Mouse (Mus musculus) embryonic facial prominence, embryonic 15.5 days (tissue): ENCODE data around the gene Mllt10. TPM values are rescaled to one million over a fixed set of nuclear protein-coding genes. Genes with fewer than 3 reads are reported as not detected.

ENCODE experiments used
- ATAC-seq: fragments of 200-750 bp; cut with Nextera tagmentation; 2 replicates; pipeline ENCODE4 v1.8.0; 2017; ENCODE audit warnings: low read depth, moderate TSS enrichment; ENCODE audit not compliant: insufficient number of reproducible peaks, low FRiP score, low TSS enrichment
- H3K27ac ChIP-seq: fragments of 300-500 bp; sonication (generic); replicated peaks from 2 replicates; pipeline ENCODE4 v1.5.1; 2015; ENCODE audit warnings: mild to moderate bottlenecking, inconsistent platforms
- H3K27me3 ChIP-seq: fragments of 300-500 bp; sonication (generic); 2 replicates; pipeline ENCODE4 v1.6.1; 2015; ENCODE audit warnings: inconsistent platforms
- H3K36me3 ChIP-seq: fragments of 300-500 bp; sonication (generic); 2 replicates; pipeline ENCODE4 v1.6.1; 2015; ENCODE audit warnings: mild to moderate bottlenecking, inconsistent platforms
- H3K4me1 ChIP-seq: fragments of 300-500 bp; sonication (generic); 2 replicates; pipeline ENCODE4 v1.6.1; 2015; ENCODE audit warnings: inconsistent platforms
- H3K4me2 ChIP-seq: fragments of 300-500 bp; sonication (generic); replicated peaks from 2 replicates; pipeline ENCODE4 v1.6.1; 2015; ENCODE audit warnings: mild to moderate bottlenecking, inconsistent platforms
- H3K4me3 ChIP-seq: fragments of 300-500 bp; sonication (generic); replicated peaks from 2 replicates; pipeline ENCODE4 v1.5.1; 2015; ENCODE audit warnings: mild to moderate bottlenecking, inconsistent platforms
- H3K9ac ChIP-seq: fragments of 300-500 bp; sonication (generic); 2 replicates; pipeline ENCODE4 v1.6.1; 2015; ENCODE audit warnings: inconsistent platforms
- H3K9me3 ChIP-seq: fragments of 300-500 bp; sonication (generic); replicated peaks from 2 replicates; pipeline ENCODE4 v1.6.1; 2016; ENCODE audit warnings: inconsistent platforms
- WGBS: fragments of 180-500 bp; shearing (Covaris S2); methylation state at CpG from one replicate; pipeline ENCODE4 v1.1.7; 2015; 5-methylcytosine and 5-hydroxymethylcytosine counted together
- polyA plus RNA-seq: library from polyadenylated mRNA; unstranded; fragments of >200 nt; fragmentation: Nextera tagmentation; extraction: Ambion mirVana; gene quantifications from 2 replicates; pipeline ENCODE4 v1.2.1, GENCODE M21; 2015

The Mllt10 gene
- polyA plus RNA-seq, 1 experiment from 2014 or later = 70.1 TPM

DNA sequence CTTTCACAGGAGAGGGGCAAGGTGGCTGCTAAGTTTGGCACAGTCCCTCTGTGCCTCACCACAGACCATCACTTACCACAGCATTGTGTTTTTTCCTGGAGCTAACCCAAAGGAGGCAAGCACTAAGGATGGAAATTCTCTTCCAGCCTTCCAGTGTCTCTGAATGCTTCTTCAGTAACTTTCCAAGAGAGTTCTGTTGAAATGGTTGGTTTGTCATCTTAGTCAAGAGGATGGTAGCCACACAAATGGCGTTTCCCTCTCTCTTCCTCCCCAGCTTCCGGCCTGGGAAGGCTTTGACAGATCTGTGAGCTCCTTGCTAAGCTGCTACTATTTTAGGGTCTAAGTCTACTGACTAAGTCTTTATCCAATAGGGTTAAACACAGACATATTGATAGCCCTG is 17.5 kb upstream of the Mllt10 start, which contains the start of gene A930004D18Rik:
Gene A930004D18Rik, minus strand, starts transcription at position 247 of the 400 bp plus-strand sequence.
- H3K4me3 ChIP-seq = no peak within 1 kb of the TSS
- no peak for ATAC-seq
- H3K36me3 ChIP-seq = no peaks in the 10 kb centered on the region
- WGBS = 64% methylated on average over 2 of the region's 2 CpGs
- H3K4me1 ChIP-seq = peaks cover 40% of the 10 kb centered on the region
- H3K9ac ChIP-seq = no peak within 1 kb of the TSS
- no peak within 1 kb of the TSS for H3K27ac ChIP-seq
- H3K27me3 ChIP-seq = no peaks in the 10 kb centered on the region
- no peaks in the 10 kb centered on the region for H3K9me3 ChIP-seq
- H3K4me2 ChIP-seq = no peak within 1 kb of the TSS

DNA sequence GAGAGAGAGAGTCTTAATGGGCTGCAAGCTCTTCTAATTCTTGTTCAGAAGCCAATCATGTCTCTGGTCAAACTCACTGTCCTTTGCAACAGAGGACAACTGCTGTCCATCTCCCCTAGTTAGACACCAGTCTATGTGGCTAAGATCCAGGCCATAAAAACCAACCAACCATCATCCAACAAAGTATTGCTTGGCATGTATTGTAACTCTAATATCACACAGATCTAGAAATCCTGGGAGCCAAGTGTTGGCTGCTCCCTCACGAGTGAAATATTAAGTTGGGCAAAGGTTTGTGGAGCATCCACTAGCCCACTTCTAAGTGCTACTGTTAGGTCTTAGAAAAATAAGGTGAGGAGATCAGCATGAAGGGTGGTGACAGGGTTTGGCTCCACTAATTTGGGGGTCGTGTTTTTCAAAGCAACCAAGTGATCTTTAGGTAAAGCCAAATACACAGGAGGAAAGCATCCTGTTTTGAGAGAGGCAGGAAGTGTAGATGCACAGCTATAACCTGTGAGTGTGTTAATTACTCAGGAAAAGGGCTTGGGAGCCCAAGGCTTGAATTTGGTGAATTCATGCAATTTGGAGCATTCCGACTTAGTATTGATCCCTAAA is 16.8 kb upstream of the Mllt10 start:
- ATAC-seq = no peak
- Histone ChIP-seq H3K4me3 (no peak overlapping the region), H3K4me1 (peaks cover 45% of the 10 kb centered on the region), H3K27me3 (no peaks in the 10 kb centered on the region), H3K9me3 (no peaks in the 10 kb centered on the region), H3K36me3 (no peaks in the 10 kb centered on the region), H3K4me2 (no peak overlapping the region), H3K9ac (no peak overlapping the region), H3K27ac (no peak overlapping the region)
- 55% methylated on average over 3 of the region's 3 CpGs for WGBS

DNA sequence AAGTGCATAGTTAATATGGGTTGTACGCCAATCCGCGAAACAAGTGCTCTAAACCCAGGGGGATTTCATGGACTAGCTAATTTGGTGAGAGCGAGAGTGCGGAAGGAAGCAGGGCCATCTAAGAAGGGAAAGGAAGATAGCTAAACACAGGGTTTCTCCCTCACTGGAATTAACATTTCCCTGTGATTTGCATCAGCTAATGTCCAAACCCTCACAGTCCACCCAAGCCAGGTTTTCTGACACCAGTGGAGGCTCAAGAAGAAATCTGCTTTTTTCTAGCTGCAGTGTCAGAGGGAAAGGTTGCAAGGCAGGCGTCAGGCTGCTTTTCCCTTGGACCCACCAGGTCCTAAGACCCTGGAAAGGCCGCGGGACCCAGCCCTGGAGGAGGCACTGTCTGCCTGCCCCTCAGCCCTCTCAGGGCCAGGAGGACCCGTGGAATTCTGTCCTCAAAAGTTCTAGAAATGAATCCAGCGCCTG is 16.1 kb upstream of the Mllt10 start:
- H3K4me3 ChIP-seq = no peak overlapping the region
- H3K9me3 ChIP-seq = no peaks in the 10 kb centered on the region
- no peaks in the 10 kb centered on the region for H3K27me3 ChIP-seq
- peaks cover 48% of the 10 kb centered on the region for H3K4me1 ChIP-seq
- H3K9ac ChIP-seq = no peak overlapping the region
- no peaks in the 10 kb centered on the region for H3K36me3 ChIP-seq
- WGBS = 65% methylated on average over 10 of the region's 10 CpGs
- ATAC-seq = no peak
- H3K27ac ChIP-seq = no peak overlapping the region
- no peak overlapping the region for H3K4me2 ChIP-seq

DNA sequence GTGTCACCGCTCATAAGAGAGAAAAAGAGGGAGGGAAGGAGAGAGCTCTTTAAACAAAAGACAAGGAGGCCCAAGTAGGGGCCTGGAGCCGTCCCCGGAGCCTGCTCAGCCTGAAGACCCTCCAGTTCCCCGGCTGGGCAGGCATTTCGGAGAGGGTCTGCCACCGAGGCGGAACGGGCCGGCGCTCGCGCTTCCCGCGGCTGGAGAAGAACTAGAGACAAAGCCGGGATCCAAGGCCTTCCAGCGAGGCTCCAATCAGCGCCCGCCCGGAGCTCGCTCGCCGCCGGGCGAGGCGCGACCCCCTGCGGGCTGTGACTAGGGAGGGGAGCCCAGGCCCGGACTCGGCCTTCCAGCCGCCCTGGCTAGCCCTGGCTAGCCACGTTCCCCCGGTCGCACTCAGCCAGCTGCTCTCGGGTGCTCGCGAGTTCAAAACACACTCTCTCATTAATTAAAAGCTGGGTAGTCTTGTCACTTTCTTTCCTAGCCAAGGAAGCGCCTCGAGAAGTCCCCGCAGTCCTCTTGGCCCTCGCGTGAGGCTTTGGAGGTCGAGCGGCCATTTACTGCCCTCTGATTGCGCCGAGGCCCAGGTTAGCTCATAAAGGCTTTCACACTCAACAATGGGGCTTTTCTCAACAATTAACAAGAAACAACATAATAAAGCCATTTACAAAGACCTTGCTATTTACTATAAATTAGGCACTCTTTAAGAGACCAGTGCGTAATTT is 15.3 kb upstream of the Mllt10 start:
- Histone ChIP-seq H3K4me1 (peaks cover 48% of the 10 kb centered on the region), H3K4me3 (peak overlapping the region; percentile 30), H3K27me3 (no peaks in the 10 kb centered on the region), H3K9ac (peak overlapping the region; percentile 23; the same call in 1 of the 2 replicates), H3K27ac (no peak overlapping the region), H3K9me3 (no peaks in the 10 kb centered on the region), H3K36me3 (no peaks in the 10 kb centered on the region), H3K4me2 (peak overlapping the region; percentile 49)
- ATAC-seq = peak; percentile 20; the same call in 1 of the 2 replicates
- WGBS = 12% methylated on average over 46 of the region's 46 CpGs

DNA sequence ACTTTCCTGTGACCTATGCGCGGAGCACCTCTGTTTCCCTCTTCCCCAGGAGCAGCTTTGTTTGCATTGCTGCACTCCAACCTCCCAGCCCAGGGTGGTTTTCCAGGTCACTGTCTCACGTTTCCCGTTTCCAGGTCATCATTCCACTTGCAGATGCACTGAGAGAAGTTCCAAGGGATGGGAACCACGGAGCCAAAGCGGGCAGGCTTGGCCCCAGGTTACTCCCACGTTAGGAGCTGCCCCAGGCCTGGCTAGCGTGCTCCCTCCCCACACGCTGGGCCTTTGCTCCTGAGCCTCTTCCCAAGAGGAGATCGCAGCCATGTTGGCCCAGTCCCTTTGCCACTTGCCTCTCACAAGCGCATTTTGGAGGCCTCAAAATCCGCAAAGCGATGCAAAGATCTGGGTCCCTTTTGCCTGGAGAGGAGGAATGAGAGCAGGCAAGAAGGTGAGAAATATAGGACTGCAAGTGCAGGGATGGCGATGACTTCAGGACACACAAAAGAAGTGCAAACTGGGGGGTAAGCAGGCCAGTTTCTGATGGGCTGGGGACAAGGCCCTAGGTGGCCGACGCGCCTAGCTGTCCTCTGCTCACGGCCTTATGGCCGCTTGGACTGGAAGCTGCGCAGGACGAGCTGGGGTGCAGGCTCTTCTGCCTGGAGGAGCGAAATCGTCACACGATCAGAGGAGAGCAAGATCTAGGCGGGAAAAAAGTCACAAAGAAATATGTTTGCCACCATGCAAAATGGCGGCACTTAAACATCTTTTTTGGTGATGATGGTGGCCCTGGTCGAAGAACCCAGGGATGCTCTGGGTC is 14.5 kb upstream of the Mllt10 start:
- Histone ChIP-seq H3K27ac (no peak overlapping the region), H3K9me3 (no peaks in the 10 kb centered on the region), H3K4me2 (peak overlapping the region; percentile 49), H3K9ac (0 out of 2 replicates have a peak overlapping the region, but pooled peaks have one; percentile 23), H3K4me1 (peaks cover 50% of the 10 kb centered on the region), H3K4me3 (no peak overlapping the region), H3K36me3 (no peaks in the 10 kb centered on the region), H3K27me3 (no peaks in the 10 kb centered on the region)
- WGBS = 41% methylated on average over 27 of the region's 27 CpGs
- ATAC-seq = no peak

DNA sequence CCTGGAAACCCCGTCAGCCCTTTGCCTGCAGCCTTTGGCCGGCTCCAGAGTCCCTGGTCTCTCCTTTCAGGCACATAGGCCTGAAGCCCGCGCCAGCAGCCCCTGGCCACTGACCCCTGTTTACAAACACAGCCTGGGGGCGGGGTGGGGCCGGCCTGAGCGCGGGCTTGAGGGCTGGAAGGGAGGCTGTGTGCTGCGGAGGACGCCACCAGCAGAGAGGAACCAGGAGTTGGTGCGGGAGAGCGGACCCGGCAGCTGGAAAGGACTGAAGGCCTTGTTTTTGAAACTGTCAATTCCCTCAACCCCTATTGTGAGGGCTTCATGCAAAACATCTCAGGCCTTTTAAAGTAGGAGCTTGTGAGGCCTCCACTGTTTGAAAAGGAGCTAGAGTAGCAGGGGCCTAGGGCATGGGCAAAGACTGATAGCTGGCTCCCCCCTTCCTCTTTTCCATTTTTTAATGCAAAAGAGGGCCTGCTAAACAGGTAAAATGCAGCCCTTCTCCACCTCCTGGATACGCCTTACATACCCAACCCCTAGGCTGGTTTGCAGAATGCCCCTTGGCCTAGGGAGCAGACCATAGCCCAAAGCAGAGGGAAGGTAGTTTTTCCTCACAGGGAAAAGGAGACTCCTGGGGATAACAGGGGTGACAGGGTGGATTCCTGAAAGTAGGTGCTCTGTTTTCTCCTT is 13.7 kb upstream of the Mllt10 start:
- ATAC-seq = peak; percentile 67; the same call in 1 of the 2 replicates
- H3K4me3 ChIP-seq = no peak overlapping the region
- H3K9me3 ChIP-seq = no peaks in the 10 kb centered on the region
- H3K9ac ChIP-seq = no peak overlapping the region
- H3K4me2 ChIP-seq = peak overlapping the region; percentile 49
- no peaks in the 10 kb centered on the region for H3K27me3 ChIP-seq
- H3K4me1 ChIP-seq = peaks cover 58% of the 10 kb centered on the region
- 26% methylated on average over 14 of the region's 14 CpGs for WGBS
- no peaks in the 10 kb centered on the region for H3K36me3 ChIP-seq
- H3K27ac ChIP-seq = no peak overlapping the region

DNA sequence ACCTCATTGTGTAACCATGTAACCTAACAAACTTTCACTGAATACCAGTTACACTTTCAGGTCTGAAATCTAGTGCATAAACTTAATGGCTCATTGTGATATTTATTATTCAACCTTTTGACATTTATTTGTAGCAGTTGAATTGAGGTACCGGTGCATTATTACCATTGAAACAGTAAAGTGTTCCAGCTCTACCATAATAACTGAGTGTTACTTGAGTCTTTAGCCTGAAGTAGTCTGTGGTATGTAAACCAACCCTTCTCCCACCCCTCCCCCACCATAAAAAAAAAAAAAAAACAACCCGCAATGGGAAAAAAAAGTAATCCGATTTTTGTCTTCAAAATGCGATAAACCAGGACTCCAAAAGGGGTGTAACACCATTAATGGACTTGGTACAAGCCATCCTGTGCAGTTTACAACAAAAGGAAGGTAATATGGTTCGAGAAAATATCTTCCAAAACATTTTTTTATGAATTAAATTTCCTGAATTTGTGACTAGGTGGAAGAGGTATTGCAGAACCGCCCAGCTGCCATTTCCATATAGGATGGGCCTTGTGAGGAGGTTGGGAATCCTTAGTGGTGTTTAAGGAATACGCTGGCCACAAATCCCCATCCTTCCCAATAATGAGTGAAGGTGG is 9.8 kb upstream of the Mllt10 start:
- Histone ChIP-seq H3K27ac (peak overlapping the region; percentile 99), H3K4me3 (peak overlapping the region; percentile 79), H3K9ac (peak overlapping the region; percentile 96), H3K9me3 (no peaks in the 10 kb centered on the region), H3K4me1 (peaks cover 55% of the 10 kb centered on the region), H3K36me3 (no peaks in the 10 kb centered on the region), H3K4me2 (peak overlapping the region; percentile 73), H3K27me3 (no peaks in the 10 kb centered on the region)
- WGBS = 5% methylated on average over 7 of the region's 7 CpGs
- ATAC-seq = no peak

DNA sequence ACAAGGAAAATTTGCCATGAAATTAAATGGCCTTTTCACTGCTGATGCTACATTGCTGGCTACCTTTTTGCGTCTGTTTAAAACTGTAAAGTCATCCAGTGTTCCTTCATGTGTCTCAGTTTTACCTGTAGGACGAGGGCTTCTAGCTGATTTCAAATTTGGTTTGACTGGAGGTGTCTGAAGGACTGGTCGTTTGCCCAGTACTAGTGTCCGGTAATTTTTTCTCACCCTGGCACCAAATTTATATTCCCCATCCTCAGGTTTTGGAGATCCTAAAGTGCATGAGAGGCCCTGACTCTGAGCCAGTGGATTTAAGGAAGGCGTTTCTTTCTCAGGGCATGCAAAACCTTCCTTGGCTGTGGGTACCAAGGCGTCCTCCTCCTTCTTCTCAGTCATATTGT is 9.3 kb upstream of the Mllt10 start:
- ATAC-seq = no peak
- no peaks in the 10 kb centered on the region for H3K36me3 ChIP-seq
- WGBS = 6% methylated on average over 6 of the region's 6 CpGs
- H3K4me1 ChIP-seq = peaks cover 52% of the 10 kb centered on the region
- peak overlapping the region; percentile 79 for H3K4me3 ChIP-seq
- no peaks in the 10 kb centered on the region for H3K9me3 ChIP-seq
- peak overlapping the region; percentile 96 for H3K9ac ChIP-seq
- no peaks in the 10 kb centered on the region for H3K27me3 ChIP-seq
- H3K27ac ChIP-seq = peak overlapping the region; percentile 99
- peak overlapping the region; percentile 73 for H3K4me2 ChIP-seq

DNA sequence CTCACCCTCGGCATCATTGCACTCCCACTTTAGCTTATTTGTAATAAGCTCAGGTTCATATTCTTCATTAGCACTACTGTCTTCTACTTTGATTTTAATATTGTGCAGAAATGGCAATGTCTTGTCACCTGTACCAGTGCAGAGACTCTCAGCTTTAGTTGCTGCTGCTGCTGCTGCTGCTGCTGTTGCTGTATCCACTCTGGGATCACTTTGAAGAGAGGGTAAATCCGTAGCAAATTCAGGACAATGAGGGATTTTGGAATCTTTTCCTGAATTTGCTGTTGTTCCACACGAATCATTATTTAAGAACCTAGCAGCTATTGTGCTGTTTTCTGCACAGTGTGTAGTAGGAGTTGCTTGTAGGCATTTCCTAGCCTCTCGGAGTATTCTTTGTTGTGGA is 8.9 kb upstream of the Mllt10 start:
- Histone ChIP-seq H3K4me1 (peaks cover 50% of the 10 kb centered on the region), H3K27me3 (no peaks in the 10 kb centered on the region), H3K9ac (peak overlapping the region; percentile 96), H3K4me3 (peak overlapping the region; percentile 79), H3K4me2 (peak overlapping the region; percentile 73), H3K9me3 (no peaks in the 10 kb centered on the region), H3K36me3 (no peaks in the 10 kb centered on the region), H3K27ac (peak overlapping the region; percentile 99)
- no peak for ATAC-seq
- 2% methylated on average over 4 of the region's 4 CpGs for WGBS
